Mouse (Mus musculus) CH12.LX (cell line): ENCODE results near the gene Ugcg. TPM values are rescaled to one million over a fixed set of nuclear protein-coding genes. Genes with fewer than 3 reads are reported as not detected.

Source experiments
- DNase-seq: peaks from one replicate; pipeline ENCODE4 v3.0.0-alpha.2; 2013; ENCODE audit errors: extremely low read depth
- H3K27ac ChIP-seq: 2 replicates; pipeline ENCODE4 v1.5.1; 2012; ENCODE audit warnings: low read depth, mild to moderate bottlenecking, control low read depth, moderate library complexity; ENCODE audit not compliant: insufficient read depth
- H3K27me3 ChIP-seq: replicated peaks from 2 replicates; pipeline ENCODE3; 2012; ENCODE audit warnings: inconsistent platforms
- H3K36me3 ChIP-seq, 2 experiments: replicated peaks in 1 of 2; 2 replicates each; pipeline versions ENCODE3 to v1.6.1; 2012; ENCODE audit warnings: inconsistent platforms in 1 of 2, low read length in 1 of 2, mild to moderate bottlenecking in 1 of 2, mixed read lengths in 1 of 2, moderate library complexity in 1 of 2; ENCODE audit not compliant: control insufficient read depth in 1 of 2, insufficient read depth in 1 of 2
- H3K4me1 ChIP-seq, 2 experiments: 2 replicates each; pipeline ENCODE4 v1.6.1; 2012; ENCODE audit warnings: inconsistent platforms in 1 of 2, moderate library complexity in 1 of 2; ENCODE audit not compliant: insufficient read depth in 2 of 2, control insufficient read depth in 1 of 2
- H3K4me2 ChIP-seq: 2 replicates; pipeline ENCODE4 v1.6.1; 2012; ENCODE audit warnings: low read depth, mild to moderate bottlenecking, control low read depth; ENCODE audit not compliant: poor library complexity, insufficient read depth, severe bottlenecking
- H3K4me3 ChIP-seq, 3 experiments: fragments of 150-350 bp in 1 of 3; sonication (generic) in 1 of 3; replicated peaks in 1 of 3; 2 replicates each; pipeline versions ENCODE3 to v1.5.1; 2011 to 2012; ENCODE audit warnings: low read depth in 2 of 3, low read length in 2 of 3, mild to moderate bottlenecking in 2 of 3, moderate library complexity in 2 of 3, control low read depth in 1 of 3, improper control_type of control experiment in 1 of 3, inconsistent platforms in 1 of 3, mixed read lengths in 1 of 3; ENCODE audit not compliant: poor library complexity in 1 of 3
- H3K79me2 ChIP-seq: replicated peaks from 2 replicates; pipeline ENCODE4 v1.6.1; 2012; ENCODE audit warnings: mild to moderate bottlenecking, moderate library complexity; ENCODE audit not compliant: control insufficient read depth, poor library complexity, insufficient read depth, severe bottlenecking; ENCODE audit errors: extremely low read depth
- H3K9ac ChIP-seq: 2 replicates; pipeline ENCODE4 v1.6.1; 2012; ENCODE audit warnings: low read depth, mild to moderate bottlenecking, control low read depth, moderate library complexity; ENCODE audit not compliant: insufficient read depth
- H3K9me3 ChIP-seq: replicated peaks from 2 replicates; pipeline ENCODE3; 2012; ENCODE audit warnings: low read length, inconsistent platforms, mixed read lengths
- BHLHE40 ChIP-seq: IDR thresholded peaks from 2 replicates; pipeline ENCODE4 v1.6.1; 2011; ENCODE audit warnings: mild to moderate bottlenecking, low read depth, low read length, improper control_type of control experiment
- CHD1 ChIP-seq: IDR thresholded peaks from 2 replicates; pipeline ENCODE4 v1.6.1; 2012; ENCODE audit warnings: low read depth, low read length, improper control_type of control experiment, inconsistent platforms
- CHD2 ChIP-seq: IDR thresholded peaks from 2 replicates; pipeline ENCODE4 v1.6.1; 2011; ENCODE audit warnings: low read length, improper control_type of control experiment
- CTCF ChIP-seq, 2 experiments: IDR thresholded peaks in 1 of 2; conservative IDR thresholded peaks in 1 of 2; 2 replicates each; pipeline ENCODE4 v1.5.1; 2011 to 2012; ENCODE audit warnings: low read depth in 2 of 2, low read length in 2 of 2, improper control_type of control experiment in 1 of 2, inconsistent platforms in 1 of 2, mild to moderate bottlenecking in 1 of 2, moderate library complexity in 1 of 2
- ELF1 ChIP-seq: IDR thresholded peaks from 2 replicates; pipeline ENCODE4 v1.6.1; 2014; ENCODE audit warnings: low read depth, mild to moderate bottlenecking, inconsistent platforms, low read length, improper control_type of control experiment
- EP300 ChIP-seq: IDR thresholded peaks from 2 replicates; pipeline ENCODE4 v1.6.1; 2011; ENCODE audit warnings: low read length, improper control_type of control experiment
- ETS1 ChIP-seq: conservative IDR thresholded peaks from 2 replicates; pipeline ENCODE4 v1.6.1; 2012; ENCODE audit warnings: low read depth, mild to moderate bottlenecking, inconsistent platforms, low read length, improper control_type of control experiment, moderate library complexity
- GABPA ChIP-seq: IDR thresholded peaks from 2 replicates; pipeline ENCODE4 v1.6.1; 2012; ENCODE audit warnings: low read depth, low read length, improper control_type of control experiment, inconsistent platforms; ENCODE audit not compliant: insufficient replicate concordance
- IRF4 ChIP-seq: IDR thresholded peaks from 2 replicates; pipeline ENCODE4 v1.6.1; 2014; ENCODE audit warnings: low read depth, mild to moderate bottlenecking, inconsistent platforms, low read length, improper control_type of control experiment
- JUND ChIP-seq: conservative IDR thresholded peaks from 2 replicates; pipeline ENCODE4 v1.6.1; 2011; ENCODE audit warnings: low read depth, low read length, improper control_type of control experiment
- KAT2A ChIP-seq: IDR thresholded peaks from 2 replicates; pipeline ENCODE4 v1.6.1; 2012; ENCODE audit warnings: low read length, improper control_type of control experiment, inconsistent platforms; ENCODE audit not compliant: insufficient replicate concordance
- MAFK ChIP-seq: IDR thresholded peaks from 2 replicates; pipeline ENCODE4 v1.6.1; 2011; ENCODE audit warnings: low read length, improper control_type of control experiment; ENCODE audit not compliant: insufficient replicate concordance
- MAX ChIP-seq: IDR thresholded peaks from 2 replicates; pipeline ENCODE4 v1.6.1; 2011; ENCODE audit warnings: low read length, improper control_type of control experiment
- MAZ ChIP-seq: IDR thresholded peaks from 2 replicates; pipeline ENCODE4 v1.6.1; 2012; ENCODE audit warnings: low read depth, mild to moderate bottlenecking, inconsistent platforms, low read length, improper control_type of control experiment, moderate library complexity
- MEF2A ChIP-seq: IDR thresholded peaks from 2 replicates; pipeline ENCODE4 v1.6.1; 2014; ENCODE audit warnings: low read depth, mild to moderate bottlenecking, inconsistent platforms, low read length, improper control_type of control experiment, borderline replicate concordance
- NELFE ChIP-seq: IDR thresholded peaks from 2 replicates; pipeline ENCODE4 v1.6.1; 2011; ENCODE audit warnings: low read depth, low read length, improper control_type of control experiment
- NRF1 ChIP-seq: IDR thresholded peaks from 2 replicates; pipeline ENCODE4 v1.6.1; 2014; ENCODE audit warnings: low read depth, mild to moderate bottlenecking, inconsistent platforms, low read length, improper control_type of control experiment, moderate library complexity
- RCOR1 ChIP-seq: conservative IDR thresholded peaks from 2 replicates; pipeline ENCODE4 v1.6.1; 2012; ENCODE audit warnings: low read depth, mild to moderate bottlenecking, inconsistent platforms, low read length, improper control_type of control experiment
- TCF12 ChIP-seq: IDR thresholded peaks from 2 replicates; pipeline ENCODE4 v1.6.1; 2014; ENCODE audit warnings: low read depth, mild to moderate bottlenecking, inconsistent platforms, low read length, improper control_type of control experiment
- USF2 ChIP-seq: conservative IDR thresholded peaks from 2 replicates; pipeline ENCODE4 v1.6.1; 2011; ENCODE audit warnings: low read depth, low read length, improper control_type of control experiment
- ZC3H11A ChIP-seq: IDR thresholded peaks from 2 replicates; pipeline ENCODE4 v1.6.1; 2012; ENCODE audit warnings: low read depth, mild to moderate bottlenecking, inconsistent platforms, low read length, improper control_type of control experiment
- ZKSCAN1 ChIP-seq: IDR thresholded peaks from 2 replicates; pipeline ENCODE4 v1.6.1; 2012; ENCODE audit warnings: low read depth, inconsistent platforms, low read length, improper control_type of control experiment, borderline replicate concordance
- ZMIZ1 ChIP-seq: IDR thresholded peaks from 2 replicates; pipeline ENCODE4 v1.6.1; 2012; ENCODE audit warnings: low read depth, mild to moderate bottlenecking, inconsistent platforms, low read length, improper control_type of control experiment
- ZNF384 ChIP-seq: IDR thresholded peaks from 2 replicates; pipeline ENCODE4 v1.6.1; 2012; ENCODE audit warnings: low read depth, low read length, improper control_type of control experiment, inconsistent platforms
- dilution Hi-C: fragments of 300-500 bp; cut with MboI; formaldehyde crosslinking; loops from 2 replicates; pipeline ENCODE4 v1.14.3; 2020; ENCODE audit warnings: low sequenced_read_pairs; ENCODE audit not compliant: extremely low pct_unique_long_range_greater_than_20kb, extremely low pct_ligation_motif_present
- in situ Hi-C: fragments of 300-500 bp; cut with MboI; formaldehyde crosslinking; loops from 3 replicates; pipeline ENCODE4 v1.14.3; 2019; ENCODE audit warnings: low sequenced_read_pairs, low pct_ligation_motif_present, low pct_unique_long_range_greater_than_20kb, mixed read lengths
- polyA plus RNA-seq: library from polyadenylated mRNA; unstranded; fragments of >175 nt; gene quantifications from 2 replicates; pipeline ENCODE4 v1.2.1, GENCODE M21; 2012; ENCODE audit warnings: low read depth; ENCODE audit not compliant: insufficient read length
- total RNA-seq, 2 experiments: library from RNA; depleted of rRNA; stranded (reverse); fragments of 300-350 nt in 1 of 2; fragments of >200 nt in 1 of 2; gene quantifications; 2 replicates each; pipeline ENCODE4 v1.2.3; 2012 to 2014

Gene Ugcg
- total RNA-seq (2012; rRNA removed), result 28.7 and 33.8 TPM in 2 replicates
- 68.7 and 69.5 TPM in 2 replicates for total RNA-seq (2014; rRNA removed)
- polyA plus RNA-seq, result 24.2 and 25.8 TPM in 2 replicates

DNA sequence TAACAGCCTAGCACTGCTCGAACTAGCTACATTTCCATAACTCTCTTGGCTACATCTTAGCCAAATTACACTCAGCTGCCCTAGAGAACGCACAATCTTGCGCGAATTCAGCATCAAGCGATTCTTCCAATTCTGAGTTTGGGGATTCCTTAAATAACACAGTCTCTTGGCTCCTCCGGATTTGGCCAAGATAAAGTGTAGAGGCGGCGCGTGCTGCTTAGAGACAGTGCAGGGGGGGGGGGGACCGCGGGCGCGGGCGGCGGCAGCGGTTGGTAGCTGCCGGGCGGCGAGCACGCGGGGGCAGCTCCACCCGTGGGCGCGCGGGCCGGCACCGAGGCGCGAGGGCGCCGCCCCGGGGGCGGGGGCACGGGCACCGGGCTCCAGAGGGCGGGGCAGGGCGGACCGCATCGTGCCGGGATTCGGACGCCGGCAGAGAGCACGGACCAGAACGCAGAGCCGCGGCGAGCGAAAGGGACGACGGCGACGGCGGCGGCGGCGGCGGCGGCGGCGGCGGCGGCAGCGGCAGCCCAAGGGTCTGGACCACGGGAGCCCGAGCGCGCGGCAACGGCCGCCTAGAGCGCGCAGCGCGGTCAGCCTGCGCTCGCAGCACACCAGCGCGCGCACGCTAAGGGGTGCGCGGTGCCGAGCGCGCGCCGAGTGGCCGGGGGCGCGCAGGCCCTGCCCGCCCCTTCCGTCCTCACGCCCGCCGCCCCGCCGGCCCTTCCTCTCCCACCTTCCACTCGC lies at the start of gene Ugcg:
Gene Ugcg (plus strand): TSS at position 456 of the 744 bp plus-strand sequence.
- DNase-seq, result peak; percentile 53
- dilution Hi-C loops, result no loop called here
- TF ChIP-seq NRF1 (peak; percentile 73), MAFK (no peak), ETS1 (no peak), ELF1 (peak; percentile 36; the same call in 1 of the 2 replicates), MAZ (no peak), TCF12 (peak; percentile 51; the same call in 1 of the 2 replicates), USF2 (no peak), RCOR1 (no peak), NELFE (no peak), MEF2A (peak; percentile 9; the same call in 1 of the 2 replicates), GABPA (no peak), BHLHE40 (no peak; the same call in 1 of the 2 replicates)

DNA sequence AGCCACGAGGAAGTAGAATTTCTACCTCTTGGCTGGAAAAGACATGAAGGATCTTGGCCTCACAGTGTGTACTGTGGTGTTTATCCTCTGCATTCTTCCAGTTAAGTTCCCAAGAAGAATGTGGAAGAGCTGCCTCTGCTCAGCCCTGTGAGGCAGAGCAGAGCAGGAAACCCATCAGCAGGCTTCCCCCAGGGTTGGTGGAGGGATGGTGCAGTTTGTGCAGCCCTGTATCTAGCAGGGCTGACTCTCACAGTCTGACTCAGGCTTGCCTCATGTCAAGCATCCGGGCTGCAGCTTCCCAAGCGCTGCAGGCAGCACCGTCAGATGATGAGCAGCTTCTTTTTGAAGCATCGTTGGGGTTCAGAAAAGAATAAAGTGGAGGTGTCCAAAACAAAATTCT lies 40.0 kb upstream of the Ugcg start:
- no peak for DNase-seq
- Histone ChIP-seq H3K27ac (no peak overlapping the region), H3K27me3 (no peaks in the 10 kb centered on the region), H3K79me2 (no peaks in the 10 kb centered on the region), H3K4me1 (peaks cover 0 to 20% of the 10 kb centered on the region in 2 experiments; a peak in 2 of 4 replicates), H3K9me3 (no peaks in the 10 kb centered on the region), H3K4me2 (no peak overlapping the region), H3K9ac (no peak overlapping the region), H3K4me3 (no peak overlapping the region), H3K36me3 (no peaks in the 10 kb centered on the region)
- no peak for TF ChIP-seq TCF12
- no peak for TF ChIP-seq RCOR1
- no peak for TF ChIP-seq KAT2A
- no peak for TF ChIP-seq ZNF384
- no peak for TF ChIP-seq MAX
- no peak for TF ChIP-seq ZMIZ1
- TF ChIP-seq MAZ, result no peak
- no peak for TF ChIP-seq ELF1
- TF ChIP-seq JUND, result no peak
- TF ChIP-seq ZKSCAN1, result no peak
- no peak for TF ChIP-seq MAFK
- no peak for TF ChIP-seq CHD2
- TF ChIP-seq CTCF (conservative IDR thresholded peaks at IDR 0.05 in 1 of 2, IDR thresholded peaks at IDR 0.05 in 1 of 2; ENCODE audit: low read depth in 2 of 2, low read length in 2 of 2), result no peak
- no peak for TF ChIP-seq CHD1
- no peak for TF ChIP-seq NELFE
- no peak for TF ChIP-seq GABPA
- TF ChIP-seq BHLHE40, result no peak
- TF ChIP-seq IRF4, result no peak
- TF ChIP-seq EP300, result no peak
- TF ChIP-seq ZC3H11A, result no peak
- dilution Hi-C loops, result no loop called here
- in situ Hi-C loops, result no loop called here

More for the DNA sequence above, at the start of gene Ugcg:
- no peaks in the 10 kb centered on the region for H3K9me3 ChIP-seq
- H3K27me3 ChIP-seq, result no peaks in the 10 kb centered on the region
- H3K27ac ChIP-seq, result peak within 1 kb of the TSS; percentile 50
- peaks cover 3 to 19% of the 10 kb centered on the region in 2 experiments for H3K4me1 ChIP-seq
- H3K4me3 ChIP-seq, result peak within 1 kb of the TSS; percentile 80 to 99 (median 97)
- H3K4me2 ChIP-seq, result peak within 1 kb of the TSS; percentile 90
- peaks cover 0 to 5% of the 10 kb centered on the region in 2 experiments for H3K36me3 ChIP-seq
- H3K9ac ChIP-seq, result peak within 1 kb of the TSS; percentile 88
- H3K79me2 ChIP-seq, result peaks cover 40% of the 10 kb centered on the region
- in situ Hi-C loops, result loop anchor here (25.0 kb wide), 1 partner anchor 148 kb away; no protein-coding TSS in a partner anchor
